Mouse (Mus musculus): Measurements from ENCODE around the gene Chrnb2. TPM values are rescaled to one million over a fixed set of nuclear protein-coding genes. Genes with fewer than 3 reads are reported as not detected.
"Not testable (repeated sequence)": the region's sequence is repeated elsewhere in the genome, so short reads cannot be mapped to it uniquely, and the experiment has no call there.

Gene Chrnb2
- polyA plus RNA-seq, 1 experiment from 2014 or later: 29.5 TPM

DNA sequence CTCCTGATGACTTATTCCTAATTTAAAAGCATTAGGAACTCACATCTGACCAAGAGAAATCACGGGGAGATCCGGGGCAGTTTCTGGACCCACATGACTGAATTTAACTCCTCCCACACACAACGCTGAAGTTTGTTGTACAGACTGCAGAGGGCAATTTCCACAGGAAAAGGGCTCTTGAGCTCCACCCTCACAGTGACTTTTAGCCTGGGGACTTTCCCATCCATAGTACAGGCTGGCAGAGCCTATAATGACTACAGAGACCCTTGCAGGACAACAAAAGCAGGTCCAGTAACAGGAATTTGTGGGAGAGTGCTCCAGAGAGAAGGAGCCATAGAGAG, 37.0 kb upstream of the Chrnb2 start:
- ATAC-seq: no peak
- no peak overlapping the region for H3K27ac ChIP-seq (ENCODE audit: low read length)
- H3K9me3 ChIP-seq (ENCODE audit: control insufficient read depth, low read length): no peaks in the 10 kb centered on the region
- no peak overlapping the region for H3K4me3 ChIP-seq (replicated peaks; ENCODE audit: low read length)
- WGBS: 41% methylated on average over 3 of the region's 3 CpGs
- H3K27me3 ChIP-seq (replicated peaks; ENCODE audit: control insufficient read depth, insufficient read depth, low read length): no peaks in the 10 kb centered on the region
- H3K36me3 ChIP-seq (ENCODE audit: control insufficient read depth, insufficient read depth): no peaks in the 10 kb centered on the region
- no peak overlapping the region for H3K4me2 ChIP-seq (ENCODE audit: low read length)
- H3K4me1 ChIP-seq (replicated peaks; ENCODE audit: control insufficient read depth, insufficient read depth, low read length): no peaks in the 10 kb centered on the region
- no peak overlapping the region for H3K9ac ChIP-seq (replicated peaks; ENCODE audit: low read depth, low read length)

- no peak for ATAC-seq
- Histone ChIP-seq H3K4me3 (replicated peaks; ENCODE audit: low read length) (no peak overlapping the region), H3K9ac (replicated peaks; ENCODE audit: low read depth, low read length) (no peak overlapping the region), H3K36me3 (ENCODE audit: control insufficient read depth, insufficient read depth) (no peaks in the 10 kb centered on the region), H3K27me3 (replicated peaks; ENCODE audit: control insufficient read depth, insufficient read depth, low read length) (no peaks in the 10 kb centered on the region), H3K4me2 (ENCODE audit: low read length) (no peak overlapping the region), H3K9me3 (ENCODE audit: control insufficient read depth, low read length) (no peaks in the 10 kb centered on the region), H3K4me1 (replicated peaks; ENCODE audit: control insufficient read depth, insufficient read depth, low read length) (no peaks in the 10 kb centered on the region), H3K27ac (ENCODE audit: low read length) (no peak overlapping the region)
- 70% methylated on average over 5 of the region's 5 CpGs for WGBS
Observed at GRCm38 (mm10) chr3:89800774-89801506, 36.5 kb upstream of the Chrnb2 start.

DNA sequence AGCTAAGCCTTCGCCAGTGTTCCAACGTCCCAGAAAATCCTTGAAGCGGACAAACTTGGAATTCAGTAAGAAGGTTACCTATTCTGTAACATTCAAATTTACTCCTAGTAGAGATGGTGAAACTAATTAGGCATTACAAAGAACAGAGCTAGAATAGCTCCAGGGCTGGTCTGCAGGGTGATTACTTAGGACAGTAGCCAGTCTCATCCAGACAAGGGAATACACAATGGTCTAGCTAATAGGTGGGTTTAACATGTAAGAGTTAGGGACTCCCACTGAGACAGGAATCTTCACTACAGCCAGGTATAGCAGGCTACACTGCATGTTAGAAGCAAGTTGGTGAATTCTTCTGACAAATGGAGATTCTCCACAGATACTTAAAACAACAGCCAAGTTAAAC, 35.6 kb upstream of the Chrnb2 start:
- not testable (repeated sequence) for H3K4me3 ChIP-seq (replicated peaks; ENCODE audit: low read length); H3K4me1 ChIP-seq (replicated peaks; ENCODE audit: control insufficient read depth, insufficient read depth, low read length); H3K9ac ChIP-seq (replicated peaks; ENCODE audit: low read depth, low read length); ATAC-seq; H3K36me3 ChIP-seq (ENCODE audit: control insufficient read depth, insufficient read depth); H3K9me3 ChIP-seq (ENCODE audit: control insufficient read depth, low read length); H3K27me3 ChIP-seq (replicated peaks; ENCODE audit: control insufficient read depth, insufficient read depth, low read length); H3K27ac ChIP-seq (ENCODE audit: low read length); H3K4me2 ChIP-seq (ENCODE audit: low read length)
- WGBS: 32% methylated on average over 3 of the region's 3 CpGs

- Histone ChIP-seq H3K9me3 (ENCODE audit: control insufficient read depth, low read length) (no peaks in the 10 kb centered on the region), H3K4me3 (replicated peaks; ENCODE audit: low read length) (no peak overlapping the region), H3K27ac (ENCODE audit: low read length) (no peak overlapping the region), H3K9ac (replicated peaks; ENCODE audit: low read depth, low read length) (no peak overlapping the region), H3K4me2 (ENCODE audit: low read length) (no peak overlapping the region), H3K27me3 (replicated peaks; ENCODE audit: control insufficient read depth, insufficient read depth, low read length) (no peaks in the 10 kb centered on the region), H3K36me3 (ENCODE audit: control insufficient read depth, insufficient read depth) (no peaks in the 10 kb centered on the region), H3K4me1 (replicated peaks; ENCODE audit: control insufficient read depth, insufficient read depth, low read length) (no peaks in the 10 kb centered on the region)
- ATAC-seq: no peak
- WGBS: 7% methylated on average over 13 of the region's 13 CpGs
Observed at GRCm38 (mm10) chr3:89799476-89799875, 35.0 kb upstream of the Chrnb2 start.

- no peak for ATAC-seq
- Histone ChIP-seq H3K27me3 (replicated peaks; ENCODE audit: control insufficient read depth, insufficient read depth, low read length) (no peaks in the 10 kb centered on the region), H3K27ac (ENCODE audit: low read length) (no peak overlapping the region), H3K4me3 (replicated peaks; ENCODE audit: low read length) (no peak overlapping the region), H3K4me1 (replicated peaks; ENCODE audit: control insufficient read depth, insufficient read depth, low read length) (no peaks in the 10 kb centered on the region), H3K4me2 (ENCODE audit: low read length) (no peak overlapping the region), H3K9me3 (ENCODE audit: control insufficient read depth, low read length) (no peaks in the 10 kb centered on the region), H3K36me3 (ENCODE audit: control insufficient read depth, insufficient read depth) (no peaks in the 10 kb centered on the region), H3K9ac (replicated peaks; ENCODE audit: low read depth, low read length) (no peak overlapping the region)
- 85% methylated on average over 3 of the region's 3 CpGs for WGBS
Observed at GRCm38 (mm10) chr3:89798518-89798917, 34.1 kb upstream of the Chrnb2 start.

GRCm38 (mm10) chr3:89796358-89796757, 31.9 kb upstream of the Chrnb2 start:
- Histone ChIP-seq H3K4me1 (replicated peaks; ENCODE audit: control insufficient read depth, insufficient read depth, low read length) (no peaks in the 10 kb centered on the region), H3K27me3 (replicated peaks; ENCODE audit: control insufficient read depth, insufficient read depth, low read length) (no peaks in the 10 kb centered on the region), H3K36me3 (ENCODE audit: control insufficient read depth, insufficient read depth) (no peaks in the 10 kb centered on the region)

GRCm38 (mm10) chr3:89795746-89796145, 31.3 kb upstream of the Chrnb2 start:
- H3K27ac ChIP-seq (ENCODE audit: low read length): no peak overlapping the region
- H3K9ac ChIP-seq (replicated peaks; ENCODE audit: low read depth, low read length): no peak overlapping the region
- no peaks in the 10 kb centered on the region for H3K9me3 ChIP-seq (ENCODE audit: control insufficient read depth, low read length)
- H3K4me1 ChIP-seq (replicated peaks; ENCODE audit: control insufficient read depth, insufficient read depth, low read length): no peaks in the 10 kb centered on the region
- H3K4me2 ChIP-seq (ENCODE audit: low read length): no peak overlapping the region
- WGBS: 69% methylated on average over 5 of the region's 5 CpGs
- no peaks in the 10 kb centered on the region for H3K27me3 ChIP-seq (replicated peaks; ENCODE audit: control insufficient read depth, insufficient read depth, low read length)
- H3K4me3 ChIP-seq (replicated peaks; ENCODE audit: low read length): no peak overlapping the region
- H3K36me3 ChIP-seq (ENCODE audit: control insufficient read depth, insufficient read depth): no peaks in the 10 kb centered on the region
- ATAC-seq: no peak

More at GRCm38 (mm10) chr3:89796358-89796757, 31.9 kb upstream of the Chrnb2 start:
- no peak overlapping the region for H3K27ac ChIP-seq (ENCODE audit: low read length)
- no peaks in the 10 kb centered on the region for H3K9me3 ChIP-seq (ENCODE audit: control insufficient read depth, low read length)
- ATAC-seq: no peak
- no peak overlapping the region for H3K4me2 ChIP-seq (ENCODE audit: low read length)
- H3K9ac ChIP-seq (replicated peaks; ENCODE audit: low read depth, low read length): no peak overlapping the region
- WGBS: 72% methylated on average over 4 of the region's 4 CpGs
- no peak overlapping the region for H3K4me3 ChIP-seq (replicated peaks; ENCODE audit: low read length)

DNA sequence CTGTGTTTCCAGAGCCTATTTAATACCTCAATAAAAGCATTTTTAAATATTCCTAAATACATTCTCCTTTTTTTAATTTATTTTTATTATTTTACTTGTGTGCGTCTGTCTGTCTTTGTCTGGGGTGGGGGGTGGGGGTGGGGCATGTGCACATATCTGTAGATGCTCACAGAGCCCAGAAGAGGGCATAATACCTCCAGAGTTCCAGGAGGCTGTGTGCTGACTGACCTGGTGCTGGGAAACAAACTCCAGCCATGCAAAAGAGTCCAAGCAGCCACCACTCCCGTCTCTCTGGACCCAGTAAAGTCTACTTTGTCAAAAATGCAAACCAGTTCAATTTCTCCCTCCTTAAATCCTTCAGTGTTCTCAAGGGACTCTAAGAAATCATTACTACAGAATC, 30.2 kb upstream of the Chrnb2 start:
- Histone ChIP-seq H3K4me2 (ENCODE audit: low read length) (no peak overlapping the region), H3K4me1 (replicated peaks; ENCODE audit: control insufficient read depth, insufficient read depth, low read length) (no peaks in the 10 kb centered on the region)
- 43% methylated on average over 2 of the region's 2 CpGs for WGBS

DNA sequence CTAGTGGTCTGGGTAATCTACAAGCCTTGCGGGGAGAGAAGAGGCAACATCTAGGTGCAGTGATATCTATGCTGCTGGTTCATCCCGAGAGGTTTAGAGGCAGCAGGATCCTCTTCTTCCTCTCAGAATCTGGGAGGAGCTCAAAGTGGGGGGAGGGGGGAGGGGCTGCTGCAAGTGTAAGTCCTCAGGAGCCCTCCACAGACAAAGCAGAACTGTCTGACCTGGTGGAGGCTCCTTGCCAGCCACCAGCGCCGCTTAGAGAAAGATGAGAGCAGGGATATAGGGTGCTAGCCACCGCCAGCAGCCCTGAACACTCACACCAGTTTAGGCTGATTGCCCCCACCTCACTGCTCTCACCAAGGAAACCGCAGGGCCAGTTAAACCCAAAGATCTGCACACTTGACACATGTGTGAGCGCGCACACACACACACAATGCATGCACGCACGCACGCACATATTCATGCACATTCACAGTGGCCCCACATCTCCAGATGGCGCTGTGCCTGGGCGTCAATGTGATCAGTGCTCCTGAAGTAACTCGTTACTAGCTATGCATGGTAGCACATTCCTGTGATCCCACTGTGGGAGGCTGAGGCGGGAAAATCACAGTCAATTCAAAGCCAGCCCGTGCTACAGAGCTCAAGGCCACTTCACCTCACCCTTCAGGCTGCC, 24.4 kb upstream of the Chrnb2 start:
- Histone ChIP-seq H3K4me3 (replicated peaks; ENCODE audit: low read length) (no peak overlapping the region), H3K9me3 (ENCODE audit: control insufficient read depth, low read length) (no peaks in the 10 kb centered on the region), H3K9ac (replicated peaks; ENCODE audit: low read depth, low read length) (no peak overlapping the region), H3K27ac (ENCODE audit: low read length) (no peak overlapping the region), H3K4me2 (ENCODE audit: low read length) (no peak overlapping the region), H3K36me3 (ENCODE audit: control insufficient read depth, insufficient read depth) (no peaks in the 10 kb centered on the region), H3K27me3 (replicated peaks; ENCODE audit: control insufficient read depth, insufficient read depth, low read length) (no peaks in the 10 kb centered on the region), H3K4me1 (replicated peaks; ENCODE audit: control insufficient read depth, insufficient read depth, low read length) (no peaks in the 10 kb centered on the region)
- 63% methylated on average over 16 of the region's 16 CpGs for WGBS
- no peak for ATAC-seq

More for the DNA sequence above, 30.2 kb upstream of the Chrnb2 start:
- Histone ChIP-seq H3K27me3 (replicated peaks; ENCODE audit: control insufficient read depth, insufficient read depth, low read length) (no peaks in the 10 kb centered on the region), H3K27ac (ENCODE audit: low read length) (no peak overlapping the region), H3K9me3 (ENCODE audit: control insufficient read depth, low read length) (no peaks in the 10 kb centered on the region), H3K9ac (replicated peaks; ENCODE audit: low read depth, low read length) (no peak overlapping the region), H3K36me3 (ENCODE audit: control insufficient read depth, insufficient read depth) (no peaks in the 10 kb centered on the region), H3K4me3 (replicated peaks; ENCODE audit: low read length) (no peak overlapping the region)
- no peak for ATAC-seq

All from forebrain, embryonic 16.5 days (tissue).